Mouse (Mus musculus) A20 (cell line): ENCODE measurements around the gene Mmp23.
"Not testable (repeated sequence)": the region's sequence is repeated elsewhere in the genome, so short reads cannot be mapped to it uniquely, and the experiment has no call there.

Experiments
- DNase-seq: peaks from one replicate; pipeline ENCODE4 v3.0.0-alpha.2; 2011; ENCODE audit warnings: low read depth, low spot score

Gene Mmp23

DNA sequence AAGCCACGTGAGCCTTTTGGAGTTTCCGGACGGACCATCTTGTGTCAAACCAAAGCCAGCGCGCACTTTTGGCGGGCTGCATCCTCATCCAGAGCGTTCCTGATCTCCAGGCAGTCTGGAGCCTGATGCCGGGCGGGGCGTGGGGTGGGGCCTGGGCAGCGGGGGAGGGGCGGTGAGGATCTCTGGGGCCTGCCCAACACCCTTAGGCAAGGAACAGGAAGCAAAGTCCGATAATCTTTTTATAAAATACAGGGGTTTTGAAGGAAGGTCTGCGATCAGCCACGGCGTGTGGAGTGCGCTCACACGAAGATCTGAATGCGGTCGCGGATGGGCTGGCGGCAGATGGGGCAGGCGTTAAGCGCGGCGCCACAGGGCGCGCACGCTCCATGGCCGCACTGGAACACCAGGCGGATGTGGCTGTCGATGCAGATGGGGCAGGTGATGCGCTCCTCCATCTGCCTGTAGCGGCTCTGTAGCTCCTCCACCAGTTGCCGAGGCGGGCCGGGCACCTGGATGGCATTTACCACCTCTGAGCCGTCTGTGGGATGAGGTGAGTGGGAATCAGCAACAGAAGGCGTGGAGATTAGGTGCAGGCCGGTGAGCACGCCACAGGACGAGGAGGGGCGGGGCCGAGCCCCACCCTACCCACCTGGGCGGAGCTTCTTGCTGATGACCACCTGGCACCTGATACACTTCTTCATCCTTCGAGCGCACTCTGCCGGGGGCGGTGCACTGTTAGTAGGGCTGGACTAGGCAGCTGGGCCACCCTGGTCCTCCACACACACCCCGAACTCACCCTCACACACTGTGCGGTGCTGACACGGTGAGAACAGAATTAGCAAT, 1.5 kb upstream of the Mmp23 start:
- DNase-seq, result peak; percentile 92

DNA sequence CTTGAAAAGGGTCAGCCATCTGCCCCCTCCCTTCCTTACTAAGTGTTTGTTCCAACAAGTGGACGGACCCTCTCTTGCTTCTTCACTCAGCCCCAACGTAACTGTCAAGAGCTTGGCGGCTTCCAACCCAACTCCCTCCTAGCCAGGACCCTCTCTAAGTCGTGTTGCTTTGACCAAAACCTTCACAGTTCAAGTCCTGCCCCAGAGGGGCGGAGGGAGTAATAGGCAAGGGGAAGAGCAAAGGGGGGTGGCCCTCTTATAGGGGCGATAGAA, 935 bp upstream of the Mmp23 start:
- DNase-seq, result no peak

DNA sequence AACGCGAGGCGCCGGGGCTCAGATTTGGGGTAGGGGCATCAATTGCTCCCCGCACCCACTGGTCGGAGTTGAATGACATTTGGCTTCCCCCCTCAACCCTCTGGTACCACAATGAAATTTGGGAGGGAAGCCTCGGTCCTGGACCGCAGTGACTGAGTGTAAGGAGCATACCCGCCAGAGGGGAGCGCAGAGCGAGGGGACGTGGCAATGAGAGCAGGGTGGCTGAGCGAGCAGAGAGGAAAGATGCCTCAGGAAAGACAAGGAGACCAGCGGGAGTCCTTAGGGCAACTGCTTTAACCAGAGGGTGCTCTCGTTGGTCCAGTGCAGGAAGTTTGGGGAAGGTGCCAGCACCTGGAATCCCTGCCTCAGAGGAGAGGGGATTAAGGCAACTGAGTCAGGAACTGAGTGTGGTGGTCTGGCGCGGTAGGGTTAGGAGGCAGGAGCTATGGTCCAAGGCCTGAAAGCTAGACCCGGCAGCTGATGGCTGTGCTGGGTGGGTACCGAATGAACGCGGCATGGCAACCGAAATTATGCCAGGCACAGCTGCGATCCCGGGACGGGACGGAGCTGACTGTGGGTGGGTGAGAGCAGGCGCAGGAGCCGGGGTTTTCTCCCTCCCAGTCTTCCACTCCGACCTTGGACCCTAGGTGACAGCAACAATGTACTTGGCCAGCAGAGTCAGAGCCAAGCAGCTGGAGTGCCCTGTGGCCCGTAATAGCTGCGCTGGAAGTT, 433 bp upstream of the Mmp23 start:
- no peak for DNase-seq

DNA sequence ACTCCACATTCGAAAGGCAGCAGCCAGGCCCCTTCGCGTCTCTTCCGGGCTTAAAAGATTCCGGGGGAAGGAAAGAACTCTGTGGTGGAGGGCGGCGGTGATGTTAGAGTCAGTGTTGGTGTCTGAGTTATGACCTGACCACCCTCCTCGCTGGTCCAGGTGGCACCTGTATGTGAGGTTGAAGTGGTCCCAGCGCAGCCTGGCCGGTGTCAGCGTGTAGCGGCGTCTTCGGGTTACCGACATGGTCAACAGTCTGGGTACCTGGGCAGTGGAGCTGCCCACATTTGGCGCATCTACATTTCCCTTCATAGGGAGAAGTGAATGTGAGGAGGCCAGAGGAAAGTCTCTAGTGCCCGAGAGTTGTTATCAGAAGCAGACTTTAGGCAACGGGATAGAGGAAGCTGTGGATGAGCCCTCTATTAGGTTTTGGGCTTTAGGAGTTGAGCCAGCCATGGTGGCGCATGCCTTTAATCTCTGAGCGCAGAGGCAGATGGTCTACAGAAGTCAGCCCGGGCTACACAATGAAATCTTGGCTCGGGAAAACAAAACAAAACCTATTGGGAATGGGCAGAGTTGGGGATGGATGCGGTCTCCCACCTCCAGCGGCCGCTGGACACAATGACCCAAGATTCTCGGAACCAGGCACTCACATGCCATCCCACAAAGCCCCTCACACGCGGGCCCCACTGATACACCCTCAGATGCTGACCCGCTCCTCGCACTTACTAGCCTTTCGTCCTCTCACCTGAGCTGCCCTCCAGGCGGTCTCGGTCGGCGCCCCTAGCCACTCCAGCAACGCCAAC, 700 bp downstream of the Mmp23 start:
- no peak for DNase-seq

DNA sequence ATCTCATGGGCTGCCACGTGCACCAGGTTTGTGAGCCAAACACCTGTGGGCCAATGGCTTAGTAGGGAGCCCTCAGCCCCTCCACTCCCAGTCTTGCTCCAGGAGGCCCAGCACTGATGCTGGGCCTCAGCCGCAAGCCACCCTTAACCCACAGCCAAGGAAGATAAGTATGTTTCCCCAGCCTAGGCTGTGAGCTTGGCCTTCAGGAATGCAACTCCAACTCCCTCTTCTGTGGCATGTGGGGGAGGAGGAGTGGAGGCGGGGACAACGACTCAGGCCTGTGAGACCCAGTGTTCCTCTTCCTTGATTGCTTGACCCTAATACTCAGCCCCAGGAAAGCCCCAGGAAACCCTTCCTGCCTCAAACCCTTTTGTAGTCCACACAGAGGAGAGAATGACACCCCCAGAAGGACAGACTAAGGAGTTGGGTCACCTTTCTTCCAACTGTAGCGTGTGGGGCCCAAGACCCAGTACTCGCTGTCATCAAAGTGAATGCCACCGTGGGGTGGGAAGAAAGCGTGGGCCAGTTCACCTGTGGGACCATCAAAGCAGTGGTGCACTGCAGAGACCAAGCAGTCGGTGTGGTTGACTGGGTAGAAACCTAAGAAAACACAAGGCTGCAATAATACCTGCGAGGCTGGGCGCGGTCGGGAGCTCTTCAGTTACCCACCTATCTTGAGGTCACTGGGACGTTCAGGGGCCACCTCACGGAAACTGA, 1.5 kb downstream of the Mmp23 start:
- no peak for DNase-seq

DNA sequence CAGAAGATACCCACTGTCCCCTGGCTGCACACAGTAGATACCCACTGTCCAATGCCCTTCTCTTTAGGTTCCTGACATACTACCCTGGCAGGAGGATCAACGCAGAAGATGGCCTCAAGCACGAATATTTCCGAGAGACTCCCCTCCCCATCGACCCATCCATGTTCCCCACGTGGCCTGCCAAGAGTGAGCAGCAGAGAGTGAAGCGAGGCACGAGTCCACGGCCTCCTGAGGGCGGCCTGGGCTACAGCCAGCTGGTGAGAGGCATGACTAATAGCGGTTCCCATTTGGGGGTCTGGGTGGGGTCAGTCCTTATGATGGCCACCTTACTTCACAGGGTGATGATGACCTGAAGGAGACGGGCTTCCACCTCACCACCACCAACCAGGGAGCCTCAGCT, 3.8 kb downstream of the Mmp23 start:
- no peak for DNase-seq

DNA sequence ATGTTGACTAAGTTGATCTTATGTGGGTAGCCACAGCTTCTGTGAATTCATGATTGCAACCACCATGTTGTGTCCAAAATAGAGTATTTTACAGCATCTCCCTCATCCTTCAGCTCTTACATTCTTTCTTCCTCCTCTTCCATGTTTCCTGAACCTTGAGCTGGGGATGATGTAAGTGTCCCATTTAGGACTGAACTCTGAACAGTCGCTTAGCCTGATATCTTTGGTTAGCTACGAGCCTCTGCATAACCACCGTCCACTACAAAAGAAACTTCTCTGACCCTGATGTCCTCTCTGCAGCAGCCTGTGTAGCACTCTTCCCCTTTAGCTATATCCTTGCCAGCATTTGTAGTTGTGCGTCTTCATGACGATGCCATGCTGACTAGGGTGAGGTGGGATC, 7.5 kb downstream of the Mmp23 start:
- no peak for DNase-seq

DNA sequence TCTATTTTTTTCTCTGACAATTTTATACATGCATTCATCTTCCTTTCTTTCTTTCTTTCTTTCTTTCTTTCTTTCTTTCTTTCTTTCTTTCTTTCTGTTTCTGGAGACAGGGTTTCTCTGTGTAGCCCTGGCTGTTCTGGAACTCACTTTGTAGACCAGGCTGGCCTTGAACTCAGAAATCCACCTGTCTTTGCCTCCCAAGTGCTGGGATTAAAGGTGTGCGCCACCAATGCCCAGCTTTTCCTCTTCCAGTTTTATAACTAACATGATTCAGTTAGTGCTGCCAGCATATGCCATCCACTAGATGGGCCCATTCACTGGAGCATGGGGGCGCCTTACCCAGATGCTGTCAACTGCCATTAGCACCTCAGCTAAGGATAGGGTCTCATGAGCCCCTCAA, 7.9 kb downstream of the Mmp23 start, which contains the start of gene Gm10563:
Gene Gm10563 (minus strand): TSS at position 101 of the 400 bp plus-strand sequence.
- not testable (repeated sequence) for DNase-seq

DNA sequence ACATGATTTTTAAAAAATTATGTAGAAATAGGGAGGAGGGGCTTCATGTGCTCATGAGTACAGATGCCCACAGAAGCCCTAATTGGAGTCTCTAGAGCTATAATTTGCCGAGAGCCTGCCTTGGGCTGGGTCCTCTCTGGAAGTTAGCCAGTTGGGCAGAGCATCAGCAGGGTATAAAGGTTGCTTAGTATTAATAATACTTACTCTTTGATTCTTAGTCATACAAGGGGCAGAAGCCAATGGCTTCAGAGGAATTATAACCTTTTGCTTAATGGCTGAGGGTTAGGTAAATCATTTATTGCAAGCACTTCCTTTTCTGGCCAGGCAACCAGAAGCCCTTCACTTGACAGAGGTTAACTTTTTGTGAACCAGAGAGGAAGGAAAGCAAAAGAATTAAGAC, 9.7 kb downstream of the Mmp23 start:
- no peak for DNase-seq

DNA sequence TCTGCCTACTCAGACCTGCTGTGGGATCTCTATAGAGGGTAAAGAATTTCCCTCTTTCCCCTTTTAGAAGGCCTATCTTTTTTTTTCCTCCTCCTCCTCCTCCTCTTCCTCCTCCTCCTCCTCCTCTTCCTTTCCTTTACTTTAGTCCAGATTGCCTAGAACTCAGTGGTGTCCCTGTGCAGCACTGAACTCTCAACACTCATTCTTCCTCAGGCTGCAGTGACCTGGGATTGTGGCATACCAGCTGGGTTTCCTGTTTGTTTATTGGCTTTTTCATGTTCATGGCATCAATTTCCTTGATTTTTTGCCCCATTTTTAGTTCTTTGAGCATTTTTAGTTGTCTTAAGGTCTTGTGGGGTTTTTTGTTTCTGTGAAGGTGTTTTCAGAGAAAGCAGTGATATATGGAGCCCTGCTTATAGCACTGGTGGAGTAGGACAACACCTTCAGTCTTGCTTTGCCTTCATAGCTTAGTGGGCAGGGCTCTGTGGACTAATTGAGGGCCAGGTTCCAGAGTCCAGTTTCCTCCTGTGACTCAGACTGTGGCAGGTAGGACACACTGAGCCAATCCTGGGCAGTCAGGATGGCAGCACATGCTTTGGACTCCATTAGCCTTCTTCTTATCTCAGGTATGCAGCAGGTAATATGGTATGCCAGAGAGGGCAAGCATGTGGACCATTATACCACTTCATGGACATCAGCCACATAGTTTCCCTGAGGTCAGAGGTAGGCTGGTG, 17.3 kb downstream of the Mmp23 start:
- DNase-seq, result no peak

DNA sequence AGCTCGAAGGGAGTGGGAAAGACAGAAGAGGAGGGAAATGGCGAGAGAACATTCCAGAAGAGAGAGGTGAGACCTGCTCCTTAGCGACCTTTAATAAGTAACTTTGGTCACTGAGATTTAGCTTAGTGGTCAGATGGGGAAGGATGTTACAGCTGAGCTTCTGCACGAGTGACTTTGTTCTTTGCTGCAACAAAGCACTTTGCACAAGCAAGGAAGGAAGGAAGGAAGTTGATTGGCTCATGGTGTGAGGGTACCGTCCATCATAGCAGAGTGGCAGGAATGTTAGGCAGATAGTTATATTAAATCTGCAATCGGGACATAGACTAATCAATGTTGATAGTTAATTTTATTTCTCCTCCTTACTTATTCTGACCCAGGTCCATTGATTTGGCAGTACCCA, 22.9 kb downstream of the Mmp23 start:
- DNase-seq, result no peak

DNA sequence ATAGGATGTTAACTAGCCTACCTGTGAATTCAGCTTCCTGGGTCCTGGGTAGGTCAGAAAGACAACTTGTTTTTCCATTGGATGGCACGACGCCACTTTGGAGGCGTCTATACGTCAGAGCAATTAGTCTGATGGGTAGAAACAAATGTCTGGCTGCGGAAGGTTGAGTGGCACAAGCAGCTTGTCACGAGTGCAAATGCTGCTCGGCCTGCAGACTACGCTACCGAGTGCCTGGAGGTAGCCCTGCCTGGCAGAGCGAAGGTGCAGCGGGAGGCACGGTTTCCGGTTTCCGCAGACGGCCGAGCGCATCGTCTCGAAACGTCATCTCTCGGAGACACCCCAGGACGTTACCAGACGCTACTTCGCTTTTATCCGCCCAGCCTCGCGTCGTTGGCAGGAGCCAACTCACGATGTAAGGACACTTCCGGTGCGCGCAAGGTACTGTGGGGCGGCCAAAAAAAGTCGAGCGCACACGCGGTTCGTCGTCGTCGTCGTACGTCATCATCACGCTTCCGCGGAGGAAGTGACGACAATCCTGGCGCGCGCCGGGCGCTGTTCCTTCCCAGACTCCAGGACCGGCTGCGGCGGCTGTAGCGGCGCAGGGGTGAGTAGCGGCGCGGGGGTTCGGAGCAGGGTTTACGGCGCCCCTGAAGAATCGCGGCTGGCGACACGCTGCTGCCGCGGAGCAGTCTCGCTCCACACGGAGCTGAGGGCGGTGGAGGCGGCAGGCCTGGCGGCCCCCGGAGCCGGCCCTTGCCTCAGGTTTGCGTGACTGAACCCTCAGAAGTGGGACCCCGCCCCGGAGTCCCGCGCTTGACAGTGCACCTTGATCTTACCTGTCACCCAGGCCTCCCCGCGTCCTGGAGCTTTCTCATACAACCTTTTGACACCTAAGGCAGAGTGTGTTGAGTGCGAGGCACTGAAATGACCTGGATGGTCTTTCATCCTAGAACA, 28.6 kb downstream of the Mmp23 start, which contains the start of gene Cdk11b:
Gene Cdk11b (plus strand): TSS at position 517 of the 954 bp plus-strand sequence.
- peak; percentile 100 for DNase-seq

DNA sequence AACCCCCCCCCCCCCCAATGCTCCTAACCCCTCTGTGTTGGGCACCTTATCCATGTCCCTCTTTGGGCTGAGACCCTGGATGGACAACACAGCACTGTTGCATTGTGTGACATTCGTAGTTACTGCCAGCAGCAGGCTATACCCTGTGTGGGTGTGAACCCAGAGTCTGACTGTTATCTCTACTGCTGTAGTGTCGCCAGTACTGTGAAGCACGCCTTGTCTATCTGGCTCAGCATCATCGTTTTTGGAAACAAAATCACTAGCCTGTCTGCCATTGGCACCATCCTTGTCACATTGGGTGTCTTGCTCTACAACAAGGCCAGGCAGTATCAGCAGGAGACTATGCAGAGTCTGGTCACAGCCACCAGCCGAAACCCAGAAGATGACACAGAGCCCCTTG, 34.9 kb downstream of the Mmp23 start:
- no peak for DNase-seq

DNA sequence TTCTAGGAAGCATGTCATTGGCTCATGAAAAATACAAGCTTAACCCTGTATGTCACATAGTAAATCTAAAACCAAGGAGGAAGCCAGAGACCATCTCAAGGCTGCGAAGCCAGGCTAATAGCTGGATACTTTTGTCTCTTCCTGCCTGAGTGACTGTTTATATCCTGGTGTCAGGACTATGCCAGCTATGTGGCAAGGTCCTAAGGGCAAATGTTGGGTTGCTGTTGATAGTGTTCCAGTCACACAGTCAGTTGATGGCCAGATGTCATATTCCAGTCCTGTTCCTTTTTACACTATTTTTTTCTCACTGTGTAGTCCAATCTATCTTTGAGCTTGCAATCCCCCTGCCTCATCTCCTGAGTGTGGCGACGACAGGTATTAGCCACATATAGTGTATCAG, 39.9 kb downstream of the Mmp23 start:
- DNase-seq, result no peak

DNA sequence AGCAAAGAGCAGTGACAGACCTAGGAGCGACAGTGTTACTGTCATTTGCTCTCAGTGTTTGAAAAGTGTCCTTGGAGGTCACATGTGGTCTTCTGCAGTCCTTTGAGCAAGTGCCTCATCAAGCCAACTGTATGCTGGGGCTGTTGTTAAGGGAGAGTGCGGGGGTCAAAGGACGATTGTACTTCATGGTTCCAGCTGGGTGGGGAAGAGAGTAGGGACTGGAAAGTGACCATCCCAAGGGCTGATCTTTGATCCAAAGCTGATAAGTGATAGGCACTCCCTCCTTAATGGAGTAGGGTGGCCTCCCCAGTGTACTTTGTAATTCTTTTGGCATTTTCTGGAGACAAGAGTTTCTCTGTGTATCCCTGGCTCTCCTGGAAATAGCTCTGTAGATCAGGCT, 41.3 kb downstream of the Mmp23 start:
- no peak for DNase-seq

DNA sequence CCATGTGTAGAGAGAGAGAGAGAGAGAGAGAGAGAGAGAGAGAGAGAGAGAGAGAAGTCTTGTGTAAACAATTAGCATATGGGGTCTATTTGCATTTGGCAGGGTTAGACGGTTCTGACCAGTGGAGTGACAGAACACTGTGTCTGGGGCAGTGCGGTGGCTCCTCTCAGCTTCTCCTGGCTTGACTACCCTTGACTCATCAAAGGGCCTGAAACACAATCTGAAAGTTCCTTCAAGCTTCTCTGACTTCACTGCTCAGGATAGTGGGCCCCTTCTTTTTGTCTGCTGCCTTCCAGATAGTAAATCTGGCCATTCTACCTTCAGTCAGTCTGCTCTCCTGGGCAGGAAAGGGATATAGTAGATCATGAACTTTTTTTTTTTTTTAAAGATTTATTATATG, 46.4 kb downstream of the Mmp23 start:
- no peak for DNase-seq

DNA sequence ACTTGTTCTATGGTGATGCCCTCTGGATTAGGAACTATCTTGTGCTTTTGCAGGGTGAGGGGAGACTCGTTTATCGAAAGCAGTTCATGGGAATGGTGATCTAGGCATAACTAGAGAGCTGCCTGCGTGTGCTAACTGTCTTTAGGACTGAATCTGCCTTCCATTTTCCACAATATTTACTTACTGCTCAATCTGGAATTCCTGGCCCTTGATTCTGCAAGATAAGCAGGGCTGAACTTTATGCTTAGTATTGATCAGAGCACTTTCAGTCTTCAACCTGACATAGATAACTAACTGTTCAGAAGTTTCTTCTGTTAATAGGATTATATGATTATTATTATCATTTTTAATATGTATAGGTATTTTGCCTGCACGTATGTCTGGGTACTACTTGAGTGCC, 48.1 kb downstream of the Mmp23 start:
- no peak for DNase-seq

DNA sequence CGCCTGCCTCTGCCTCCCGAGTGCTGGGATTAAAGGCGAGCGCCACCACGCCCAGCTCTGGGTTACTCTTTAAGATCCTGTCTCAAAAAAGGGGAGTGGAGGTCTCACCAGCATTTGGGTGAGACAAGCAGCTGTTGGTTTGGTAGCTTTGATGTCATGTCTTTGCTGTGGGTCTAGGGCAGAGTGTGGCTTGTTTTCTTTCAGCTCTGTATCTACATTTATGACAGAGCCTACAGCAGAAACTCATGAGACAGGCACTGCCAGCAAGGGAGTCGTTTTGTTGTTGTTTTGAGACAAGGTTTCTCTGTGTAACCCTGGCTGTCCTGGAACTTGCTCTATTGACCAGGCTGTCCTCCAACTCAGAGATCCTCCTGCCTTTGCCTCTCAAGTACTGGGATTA, 49.4 kb downstream of the Mmp23 start:
- no peak for DNase-seq

DNA sequence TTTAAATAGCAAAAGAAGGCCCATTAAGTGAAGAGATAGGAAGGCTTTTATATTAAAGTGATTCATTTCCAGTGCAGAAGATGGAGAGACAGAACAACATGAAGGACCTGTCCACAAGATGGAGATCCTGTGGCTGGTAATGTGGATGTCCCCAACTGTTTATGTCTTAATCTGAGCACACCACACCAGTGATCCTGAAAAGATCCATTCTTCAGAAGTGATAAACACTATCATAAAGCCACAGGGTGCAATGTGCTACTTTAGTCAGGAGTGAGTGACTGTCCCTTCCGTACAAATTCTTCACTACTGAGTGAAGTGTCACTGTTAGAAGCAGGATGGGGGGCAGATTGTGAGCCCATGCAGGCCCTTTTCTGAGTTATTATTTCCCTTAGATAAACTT, 50.4 kb downstream of the Mmp23 start:
- DNase-seq, result no peak

DNA sequence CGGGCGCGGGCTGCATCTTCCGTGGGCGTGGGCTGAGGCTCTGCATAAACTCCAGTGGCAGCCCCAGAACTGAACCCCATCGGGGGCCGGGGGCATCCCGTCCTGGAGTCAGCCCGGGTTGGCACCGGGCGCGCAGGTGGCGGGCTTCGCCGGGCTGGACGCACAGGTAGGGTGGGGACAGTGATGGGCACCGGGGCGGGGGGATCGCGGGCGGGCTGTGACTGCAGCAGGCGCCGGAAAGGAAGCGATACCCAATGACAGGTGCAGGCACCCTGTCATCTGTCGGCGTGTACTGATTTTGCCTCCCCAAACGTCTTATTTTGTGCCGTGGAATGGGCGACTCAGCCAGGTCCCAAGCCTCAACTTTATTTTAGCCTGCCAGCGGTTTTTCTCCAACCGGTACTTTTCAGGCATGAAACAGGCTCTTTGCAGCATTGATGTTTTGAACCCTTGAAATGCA, 51.2 kb downstream of the Mmp23 start:
- no peak for DNase-seq
